Mouse (Mus musculus): ENCODE data around the gene Tsc22d4. TPM values are rescaled to one million over a fixed set of nuclear protein-coding genes. Genes with fewer than 3 reads are reported as not detected.

Tsc22d4 gene
- polyA plus RNA-seq, 1 experiment from 2014 or later = 96.0 TPM

DNA sequence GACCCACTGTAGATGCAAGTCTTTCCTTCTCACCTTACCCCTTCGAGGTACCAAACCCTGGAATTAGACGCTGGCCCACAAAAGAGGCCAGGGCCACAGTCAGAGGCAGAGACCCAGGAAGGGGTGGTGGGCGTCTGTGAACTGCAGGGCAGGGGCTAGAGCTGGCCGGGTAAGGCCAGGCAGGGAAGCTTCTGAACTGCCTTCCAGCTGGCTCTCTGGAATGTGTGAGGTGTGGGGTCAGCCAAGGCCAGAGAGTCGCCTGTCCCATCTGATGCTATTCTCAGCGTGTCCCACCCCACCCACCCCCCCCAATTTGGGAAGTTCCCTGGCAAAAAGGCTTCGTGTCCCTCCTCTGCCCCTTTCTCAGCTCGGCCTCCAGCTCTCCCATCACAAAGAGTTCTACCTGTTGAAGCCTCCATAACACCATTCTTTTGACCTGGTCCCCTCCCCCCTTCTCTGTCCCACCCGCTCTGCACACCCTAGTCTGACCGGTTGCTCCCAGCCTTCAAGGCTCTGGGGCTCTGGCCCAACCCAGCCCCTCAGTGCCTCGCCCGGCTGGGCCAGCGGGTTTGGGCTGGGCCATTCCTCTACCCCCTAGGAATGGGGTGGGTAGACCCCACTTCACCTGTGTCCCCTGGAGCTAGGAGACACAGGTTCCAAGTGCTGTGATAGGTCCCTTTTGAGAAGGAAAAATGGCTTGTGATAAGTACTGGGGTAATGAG lies 7.7 kb downstream of the Tsc22d4 start:
- no peak for DNase-seq (ENCODE audit: low spot score)
- H3K27me3 ChIP-seq (ENCODE audit: control insufficient read depth, insufficient read depth, low read length) = no peaks in the 10 kb centered on the region
- peaks cover 19% of the 10 kb centered on the region for H3K36me3 ChIP-seq (ENCODE audit: control insufficient read depth, insufficient read depth, low read length)
- H3K4me2 ChIP-seq (ENCODE audit: low read depth, severe bottlenecking) = no peak overlapping the region
- no peak overlapping the region for H3K9ac ChIP-seq (ENCODE audit: low read length)
- ATAC-seq (ENCODE audit: insufficient number of reproducible peaks, low FRiP score, low TSS enrichment, low read depth) = no peak
- peaks cover 12% of the 10 kb centered on the region for H3K4me1 ChIP-seq (ENCODE audit: control insufficient read depth, insufficient read depth, low read length)
- H3K4me3 ChIP-seq (ENCODE audit: low read depth, low read length) = no peak overlapping the region
- no peaks in the 10 kb centered on the region for H3K9me3 ChIP-seq (ENCODE audit: control insufficient read depth, low read length)
- 75% methylated on average over 12 of the region's 13 CpGs for WGBS
- no peak overlapping the region for H3K27ac ChIP-seq (replicated peaks; ENCODE audit: low read depth, low read length)

DNA sequence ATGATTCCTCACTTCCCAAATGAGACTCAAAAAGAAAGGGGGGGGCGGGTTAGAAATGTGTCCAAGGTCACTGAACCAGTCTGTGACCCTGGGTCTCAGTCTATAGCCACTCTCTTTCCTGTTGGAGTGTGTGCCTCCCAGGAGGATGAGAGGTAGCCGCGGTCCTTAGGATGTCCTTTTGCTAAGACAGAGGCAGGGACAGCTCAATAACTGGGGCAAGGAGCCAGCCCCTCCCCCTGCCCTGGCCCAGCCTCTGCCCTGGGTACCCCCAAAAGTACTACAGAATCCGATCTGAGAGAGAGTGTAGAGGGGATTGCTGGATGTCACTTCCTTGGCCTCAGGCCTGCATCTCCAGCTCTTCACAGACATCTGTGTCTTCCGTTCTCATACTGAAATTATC lies 9.9 kb downstream of the Tsc22d4 start:
- 86% methylated on average over 5 of the region's 5 CpGs for WGBS
- Histone ChIP-seq H3K9me3 (ENCODE audit: control insufficient read depth, low read length) (no peaks in the 10 kb centered on the region), H3K9ac (ENCODE audit: low read length) (no peak overlapping the region), H3K4me2 (ENCODE audit: low read depth, severe bottlenecking) (no peak overlapping the region), H3K36me3 (ENCODE audit: control insufficient read depth, insufficient read depth, low read length) (peaks cover 27% of the 10 kb centered on the region), H3K4me3 (ENCODE audit: low read depth, low read length) (no peak overlapping the region), H3K27me3 (ENCODE audit: control insufficient read depth, insufficient read depth, low read length) (no peaks in the 10 kb centered on the region), H3K27ac (replicated peaks; ENCODE audit: low read depth, low read length) (no peak overlapping the region), H3K4me1 (ENCODE audit: control insufficient read depth, insufficient read depth, low read length) (no peaks in the 10 kb centered on the region)
- DNase-seq (ENCODE audit: low spot score) = no peak
- no peak for ATAC-seq (ENCODE audit: insufficient number of reproducible peaks, low FRiP score, low TSS enrichment, low read depth)

DNA sequence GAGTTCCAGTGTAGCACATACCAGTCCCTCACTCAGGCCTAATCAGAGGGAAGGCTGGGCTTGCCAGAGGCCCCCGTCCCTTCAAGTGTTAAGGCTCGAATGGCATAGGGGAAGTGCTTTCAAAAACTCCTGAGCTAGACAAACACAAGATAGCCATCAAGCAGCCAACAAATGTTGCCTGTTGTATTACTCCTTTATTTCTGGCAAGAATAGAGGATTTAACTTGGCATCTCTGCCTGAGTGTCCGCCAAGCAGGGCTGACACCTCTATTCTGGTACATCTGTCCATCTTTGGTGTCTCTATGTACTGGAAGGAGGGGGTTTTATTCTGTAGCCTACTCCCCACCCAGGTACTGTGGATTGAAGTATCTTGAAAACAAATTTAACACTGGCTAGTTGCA lies 10.6 kb downstream of the Tsc22d4 start:
- Histone ChIP-seq H3K36me3 (ENCODE audit: control insufficient read depth, insufficient read depth, low read length) (peaks cover 26% of the 10 kb centered on the region), H3K4me3 (ENCODE audit: low read depth, low read length) (no peak overlapping the region), H3K27ac (replicated peaks; ENCODE audit: low read depth, low read length) (no peak overlapping the region), H3K9me3 (ENCODE audit: control insufficient read depth, low read length) (no peaks in the 10 kb centered on the region), H3K4me2 (ENCODE audit: low read depth, severe bottlenecking) (no peak overlapping the region), H3K9ac (ENCODE audit: low read length) (no peak overlapping the region), H3K27me3 (ENCODE audit: control insufficient read depth, insufficient read depth, low read length) (no peaks in the 10 kb centered on the region), H3K4me1 (ENCODE audit: control insufficient read depth, insufficient read depth, low read length) (no peaks in the 10 kb centered on the region)
- DNase-seq (ENCODE audit: low spot score) (no peak), ATAC-seq (ENCODE audit: insufficient number of reproducible peaks, low FRiP score, low TSS enrichment, low read depth) (no peak)
- WGBS = 86% methylated on average over 3 of the region's 3 CpGs

GRCm38 (mm10) chr5:137756882-137757661 lies 11.5 kb downstream of the Tsc22d4 start:
- no peak overlapping the region for H3K27ac ChIP-seq (replicated peaks; ENCODE audit: low read depth, low read length)

GRCm38 (mm10) chr5:137757887-137758286 lies 12.4 kb downstream of the Tsc22d4 start:
- 87% methylated on average over 6 of the region's 6 CpGs for WGBS
- Histone ChIP-seq H3K9me3 (ENCODE audit: control insufficient read depth, low read length) (no peaks in the 10 kb centered on the region), H3K4me3 (ENCODE audit: low read depth, low read length) (no peak overlapping the region), H3K9ac (ENCODE audit: low read length) (no peak overlapping the region), H3K27me3 (ENCODE audit: control insufficient read depth, insufficient read depth, low read length) (no peaks in the 10 kb centered on the region), H3K4me1 (ENCODE audit: control insufficient read depth, insufficient read depth, low read length) (no peaks in the 10 kb centered on the region), H3K27ac (replicated peaks; ENCODE audit: low read depth, low read length) (no peak overlapping the region), H3K36me3 (ENCODE audit: control insufficient read depth, insufficient read depth, low read length) (peaks cover 19% of the 10 kb centered on the region), H3K4me2 (ENCODE audit: low read depth, severe bottlenecking) (no peak overlapping the region)
- no peak for DNase-seq (ENCODE audit: low spot score)
- ATAC-seq (ENCODE audit: insufficient number of reproducible peaks, low FRiP score, low TSS enrichment, low read depth) = no peak

More at GRCm38 (mm10) chr5:137756882-137757661, 11.5 kb downstream of the Tsc22d4 start:
- Histone ChIP-seq H3K36me3 (ENCODE audit: control insufficient read depth, insufficient read depth, low read length) (peaks cover 21% of the 10 kb centered on the region), H3K4me1 (ENCODE audit: control insufficient read depth, insufficient read depth, low read length) (no peaks in the 10 kb centered on the region), H3K27me3 (ENCODE audit: control insufficient read depth, insufficient read depth, low read length) (no peaks in the 10 kb centered on the region), H3K9me3 (ENCODE audit: control insufficient read depth, low read length) (no peaks in the 10 kb centered on the region), H3K4me2 (ENCODE audit: low read depth, severe bottlenecking) (no peak overlapping the region), H3K4me3 (ENCODE audit: low read depth, low read length) (no peak overlapping the region), H3K9ac (ENCODE audit: low read length) (no peak overlapping the region)
- DNase-seq (ENCODE audit: low spot score) = peak; percentile 93
- no peak for ATAC-seq (ENCODE audit: insufficient number of reproducible peaks, low FRiP score, low TSS enrichment, low read depth)
- 46% methylated on average over 10 of the region's 10 CpGs for WGBS

GRCm38 (mm10) chr5:137758921-137759534 lies 13.5 kb downstream of the Tsc22d4 start:
- ATAC-seq (ENCODE audit: insufficient number of reproducible peaks, low FRiP score, low TSS enrichment, low read depth) = no peak
- H3K36me3 ChIP-seq (ENCODE audit: control insufficient read depth, insufficient read depth, low read length) = peaks cover 17% of the 10 kb centered on the region; the same call in 1 of the 2 replicates
- WGBS = 94% methylated on average over 19 of the region's 19 CpGs

GRCm38 (mm10) chr5:137759971-137760412 lies 14.5 kb downstream of the Tsc22d4 start:
- ATAC-seq (ENCODE audit: insufficient number of reproducible peaks, low FRiP score, low TSS enrichment, low read depth) = no peak
- 0 out of 2 replicates have a peak overlapping the region, but pooled peaks have one; percentile 6 for H3K27ac ChIP-seq (replicated peaks; ENCODE audit: low read depth, low read length)

More at GRCm38 (mm10) chr5:137758921-137759534, 13.5 kb downstream of the Tsc22d4 start:
- Histone ChIP-seq H3K27me3 (ENCODE audit: control insufficient read depth, insufficient read depth, low read length) (no peaks in the 10 kb centered on the region), H3K9ac (ENCODE audit: low read length) (no peak overlapping the region), H3K4me2 (ENCODE audit: low read depth, severe bottlenecking) (no peak overlapping the region), H3K27ac (replicated peaks; ENCODE audit: low read depth, low read length) (no peak overlapping the region), H3K4me1 (ENCODE audit: control insufficient read depth, insufficient read depth, low read length) (no peaks in the 10 kb centered on the region), H3K4me3 (ENCODE audit: low read depth, low read length) (no peak overlapping the region), H3K9me3 (ENCODE audit: control insufficient read depth, low read length) (no peaks in the 10 kb centered on the region)
- DNase-seq (ENCODE audit: low spot score) = no peak

GRCm38 (mm10) chr5:137764609-137765340 lies 19.2 kb downstream of the Tsc22d4 start:
- 0 out of 2 replicates have a peak, but pooled peaks cover 1% of the 10 kb centered on the region for H3K36me3 ChIP-seq (ENCODE audit: control insufficient read depth, insufficient read depth, low read length)
- no peak overlapping the region for H3K4me2 ChIP-seq (ENCODE audit: low read depth, severe bottlenecking)
- DNase-seq (ENCODE audit: low spot score) (no peak), ATAC-seq (ENCODE audit: insufficient number of reproducible peaks, low FRiP score, low TSS enrichment, low read depth) (no peak)
- 64% methylated on average over 9 of the region's 9 CpGs for WGBS
- H3K9ac ChIP-seq (ENCODE audit: low read length) = no peak overlapping the region
- H3K9me3 ChIP-seq (ENCODE audit: control insufficient read depth, low read length) = no peaks in the 10 kb centered on the region
- no peak overlapping the region for H3K27ac ChIP-seq (replicated peaks; ENCODE audit: low read depth, low read length)
- no peaks in the 10 kb centered on the region for H3K4me1 ChIP-seq (ENCODE audit: control insufficient read depth, insufficient read depth, low read length)
- no peaks in the 10 kb centered on the region for H3K27me3 ChIP-seq (ENCODE audit: control insufficient read depth, insufficient read depth, low read length)
- no peak overlapping the region for H3K4me3 ChIP-seq (ENCODE audit: low read depth, low read length)

More at GRCm38 (mm10) chr5:137759971-137760412, 14.5 kb downstream of the Tsc22d4 start:
- peak; percentile 76 for DNase-seq (ENCODE audit: low spot score)
- H3K4me2 ChIP-seq (ENCODE audit: low read depth, severe bottlenecking) = no peak overlapping the region
- WGBS = 40% methylated on average over 4 of the region's 4 CpGs
- H3K27me3 ChIP-seq (ENCODE audit: control insufficient read depth, insufficient read depth, low read length) = no peaks in the 10 kb centered on the region
- H3K4me1 ChIP-seq (ENCODE audit: control insufficient read depth, insufficient read depth, low read length) = no peaks in the 10 kb centered on the region
- no peaks in the 10 kb centered on the region for H3K9me3 ChIP-seq (ENCODE audit: control insufficient read depth, low read length)
- H3K36me3 ChIP-seq (ENCODE audit: control insufficient read depth, insufficient read depth, low read length) = peaks cover 17% of the 10 kb centered on the region; the same call in 1 of the 2 replicates
- H3K4me3 ChIP-seq (ENCODE audit: low read depth, low read length) = no peak overlapping the region
- no peak overlapping the region for H3K9ac ChIP-seq (ENCODE audit: low read length)

Data from limb, embryonic 11.5 days (tissue).